Mouse (Mus musculus) ES-E14 (cell line): ENCODE data around the gene Idnk.

Source experiments
- ZC3H11A ChIP-seq: IDR thresholded peaks from 2 replicates; pipeline ENCODE4 v1.6.1; 2012; ENCODE audit warnings: low read depth, mild to moderate bottlenecking, inconsistent platforms, low read length, borderline replicate concordance
- ZNF384 ChIP-seq: IDR thresholded peaks from 2 replicates; pipeline ENCODE4 v1.6.1; 2012; ENCODE audit warnings: low read depth, low read length, inconsistent platforms

DNA sequence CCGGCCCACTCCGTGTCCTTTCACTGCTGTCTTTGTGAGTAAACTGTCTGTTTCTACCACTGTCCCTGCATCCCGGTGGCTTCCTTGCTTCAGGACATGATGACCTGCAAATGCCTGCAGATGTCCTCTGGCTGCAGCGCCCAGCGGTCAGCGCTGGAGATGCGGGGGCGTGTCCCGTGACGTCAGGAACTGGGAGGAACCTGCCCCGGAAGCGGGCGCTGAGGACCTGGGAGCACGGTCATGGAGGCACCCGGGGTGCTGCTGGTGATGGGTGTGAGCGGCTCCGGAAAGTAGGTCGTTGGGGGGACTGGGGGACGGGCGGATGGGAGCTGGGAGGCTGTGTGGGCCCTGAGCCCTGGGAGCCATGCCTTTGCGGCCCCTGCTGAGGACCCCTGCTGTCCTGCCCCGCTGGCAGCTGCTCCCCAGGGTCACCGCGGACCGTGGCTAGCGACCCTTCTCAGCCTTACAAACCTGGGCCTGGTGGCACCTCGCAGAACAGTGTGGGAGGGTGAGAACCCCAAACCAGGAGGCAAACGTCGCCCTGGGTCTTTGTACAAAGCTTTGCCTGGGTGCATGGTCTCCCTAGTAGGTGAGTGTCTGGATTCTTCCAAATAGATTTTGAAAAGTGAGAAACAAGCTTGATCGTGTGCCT lies at the start of gene Idnk:
- TF ChIP-seq ZC3H11A (no peak), ZNF384 (no peak)
